Mouse (Mus musculus): ENCODE measurements around the gene Ntn5.
A peak's percentile ranks its signal among the peaks of the same experiment; 100 is the strongest.

Ntn5 gene

DNA sequence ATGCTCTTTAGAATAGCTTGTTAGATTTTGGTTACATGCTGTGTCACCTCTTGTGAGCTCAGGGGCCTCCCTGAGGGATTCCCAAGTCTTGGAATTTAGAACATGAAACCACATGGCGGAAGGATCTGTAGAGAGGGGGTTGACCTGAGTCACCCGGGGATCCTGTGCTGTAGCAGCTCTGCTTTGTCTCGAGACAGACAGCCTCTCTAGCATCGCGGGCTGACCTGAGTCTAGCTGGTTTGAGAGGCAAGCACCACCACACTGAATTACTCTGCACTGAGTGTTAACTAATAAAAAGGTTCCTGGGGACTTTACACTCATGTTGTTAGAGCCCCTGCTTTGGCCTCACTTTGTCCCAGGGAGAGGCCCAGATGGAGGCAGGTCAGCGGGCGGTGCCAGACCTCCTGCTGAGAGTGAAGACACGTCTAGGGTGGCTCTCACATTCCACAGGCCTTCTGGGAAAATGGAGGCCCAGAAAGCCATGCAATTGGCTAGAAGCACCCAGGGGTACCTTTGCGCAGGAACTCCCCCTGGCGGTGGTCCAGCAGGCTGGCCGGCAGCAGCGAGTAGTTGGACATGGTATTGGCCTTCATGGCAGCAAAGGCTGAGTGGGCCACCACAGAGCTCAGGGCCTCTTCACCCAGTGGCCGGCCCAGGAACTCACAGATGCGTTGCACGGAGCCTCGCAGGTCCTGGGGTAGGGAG lies 47.1 kb downstream of the Ntn5 start:
- no peak for DNase-seq

DNA sequence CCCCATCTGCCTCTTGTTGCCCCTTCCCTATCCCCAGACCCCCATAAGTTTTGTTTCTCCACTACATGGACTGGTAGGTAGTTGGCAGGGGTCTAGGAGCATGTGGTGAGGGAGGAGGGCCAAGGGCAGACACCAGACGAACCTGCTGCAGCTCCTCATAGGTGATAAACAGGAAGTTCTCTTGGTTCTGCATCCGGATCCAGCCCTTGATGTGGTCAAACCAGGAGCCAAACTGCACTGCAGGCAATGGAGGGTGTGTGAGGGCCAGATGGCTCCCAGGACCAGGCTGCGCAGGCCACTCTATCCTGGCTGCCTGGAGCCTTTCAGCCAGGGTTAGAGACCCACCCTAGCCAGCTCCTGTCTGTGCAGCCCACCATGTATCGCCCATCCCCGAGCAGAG lies 49.7 kb downstream of the Ntn5 start:
- DNase-seq: no peak

GRCm38 (mm10) chr7:45739162-45739763 lies 55.4 kb downstream of the Ntn5 start:
- DNase-seq: peak; percentile 85

GRCm38 (mm10) chr7:45739820-45740219 lies 56.0 kb downstream of the Ntn5 start:
- DNase-seq: no peak

DNA sequence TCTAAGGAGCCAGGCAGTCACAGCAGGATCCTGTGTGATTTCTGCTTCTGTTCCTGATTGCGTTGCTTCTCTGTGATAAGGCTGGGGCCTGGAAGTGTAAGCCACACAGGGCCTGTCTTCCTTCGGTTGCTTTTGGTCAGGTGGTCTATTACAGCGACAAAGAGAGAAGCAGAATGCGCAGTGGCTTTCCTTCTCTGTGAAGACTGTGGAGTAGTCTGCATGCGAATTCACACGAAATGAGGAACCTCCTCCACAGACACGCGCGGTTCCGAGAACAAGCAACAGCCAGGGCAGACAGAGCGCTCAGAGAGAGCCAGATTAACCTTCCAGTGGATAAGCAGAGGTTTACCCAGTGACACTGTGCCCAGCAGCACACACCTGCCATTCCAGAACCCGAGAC lies 57.5 kb downstream of the Ntn5 start:
- no peak for DNase-seq

DNA sequence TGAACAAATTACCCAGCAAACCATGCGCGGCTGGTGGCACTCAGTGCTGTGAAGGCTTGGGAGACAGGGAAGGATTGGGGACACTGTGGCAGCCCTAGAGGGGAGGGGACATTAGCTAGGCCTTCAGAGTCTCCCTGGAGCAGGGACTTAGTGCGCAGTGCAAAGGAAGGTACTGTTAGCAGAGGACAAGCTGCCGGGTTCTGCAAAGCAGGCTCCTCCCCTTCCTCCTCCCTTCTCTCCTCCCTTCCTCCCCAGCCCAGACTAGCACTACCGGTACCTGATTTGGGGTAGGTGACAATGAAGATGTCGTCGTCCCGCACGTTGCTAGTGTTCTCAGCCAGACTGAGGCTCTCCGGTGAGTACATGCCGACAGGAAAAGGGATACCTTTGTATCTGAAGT lies 58.0 kb downstream of the Ntn5 start:
- DNase-seq: no peak

- peak; percentile 41 for DNase-seq
Observed at GRCm38 (mm10) chr7:45742338-45742737, 58.5 kb downstream of the Ntn5 start.

Measured in cerebellum, adult 8-10 months (tissue).